17 mouse cellular contexts compared by ENCODE assay signal in genomic region chr6:55466301-55466761, GRCm38 (mm10). TPM values are rescaled to one million over a fixed set of nuclear protein-coding genes. Genes with fewer than 3 reads are reported as not detected.
DNase-seq lines count a peak whose midpoint lies in the region; ATAC-seq lines count a peak whose summit lies in the region.
"Had no signal": no experiment of that assay in that cellular context is flagged by ENCODE, and none has a peak within 500 bp of the region (broad histone marks: within the 10 kb centered on the region; RNA-seq: fewer than 3 reads in every experiment).

No protein-coding gene starts in this region.

- peak; percentile 35 for ATAC-seq in forebrain, embryonic 16.5 days
- peak; percentile 47; the same call in 1 of the 2 replicates for ATAC-seq in neural tube, embryonic 14.5 days (ENCODE audit: low read depth)
- ATAC-seq: inflammation-experienced regulatory T-cells, adult 6 months; lung, postnatal 0 days had no signal

- H3K27ac ChIP-seq in forebrain, embryonic 16.5 days (ENCODE audit: low read length): no peak overlapping the region
- H3K27ac ChIP-seq in neural tube, embryonic 14.5 days (ENCODE audit: low read depth, low read length): no peak overlapping the region
- H3K27ac ChIP-seq: liver, embryonic 13.5 days had no signal

- no peak overlapping the region for H3K9ac ChIP-seq in forebrain, embryonic 16.5 days (replicated peaks; ENCODE audit: low read depth, low read length)
- no peak overlapping the region for H3K9ac ChIP-seq in neural tube, embryonic 14.5 days (replicated peaks; ENCODE audit: low read depth, low read length)
- H3K9ac ChIP-seq: liver, embryonic 13.5 days had no signal

- H3K4me3 ChIP-seq in forebrain, embryonic 16.5 days (replicated peaks; ENCODE audit: low read length): no peak overlapping the region
- no peak overlapping the region for H3K4me3 ChIP-seq in neural tube, embryonic 14.5 days (ENCODE audit: low read depth, low read length)
- H3K4me3 ChIP-seq: liver, embryonic 13.5 days had no signal

- H3K36me3 ChIP-seq in forebrain, embryonic 16.5 days (ENCODE audit: control insufficient read depth, insufficient read depth): peaks cover 2% of the 10 kb centered on the region
- peaks cover 13% of the 10 kb centered on the region for H3K36me3 ChIP-seq in neural tube, embryonic 14.5 days (ENCODE audit: control insufficient read depth, insufficient read depth, low read length)
- H3K36me3 ChIP-seq: liver, embryonic 13.5 days had no signal

- H3K4me1 ChIP-seq in forebrain, embryonic 16.5 days (replicated peaks; ENCODE audit: control insufficient read depth, insufficient read depth, low read length): peaks cover 5% of the 10 kb centered on the region; the same call in 1 of the 2 replicates
- 0 out of 2 replicates have a peak, but pooled peaks cover 2% of the 10 kb centered on the region for H3K4me1 ChIP-seq in neural tube, embryonic 14.5 days (ENCODE audit: control insufficient read depth, insufficient read depth, low read length)
- H3K4me1 ChIP-seq: liver, embryonic 13.5 days had no signal

- no peaks in the 10 kb centered on the region for H3K9me3 ChIP-seq in forebrain, embryonic 16.5 days (ENCODE audit: control insufficient read depth, low read length)
- H3K9me3 ChIP-seq in neural tube, embryonic 14.5 days (ENCODE audit: control insufficient read depth, low read length): no peaks in the 10 kb centered on the region
- H3K9me3 ChIP-seq: liver, embryonic 13.5 days had no signal

- no peak overlapping the region for H3K4me2 ChIP-seq in forebrain, embryonic 16.5 days (ENCODE audit: low read length)
- H3K4me2 ChIP-seq in neural tube, embryonic 14.5 days (ENCODE audit: low read depth, low read length): no peak overlapping the region
- H3K4me2 ChIP-seq: liver, embryonic 13.5 days had no signal

- intact Hi-C loops in gastrocnemius, postnatal 36 days (cut with DNase I): no loop called here

- DNase-seq in embryo, embryonic 10 days (ENCODE audit: low spot score): peak; percentile 57
- no peak for DNase-seq in embryo, embryonic 9.5 days (ENCODE audit: extremely low spot score)
- peak; percentile 16 for DNase-seq in mesoderm, embryonic 11.5 days (ENCODE audit: low read depth, low spot score)
- no peak for DNase-seq in cerebellum, adult 9-11 months
- no peak for DNase-seq in gastrocnemius, postnatal 36 days
- DNase-seq in MN1 (ENCODE audit: low spot score): no peak
- DNase-seq: adrenal gland, postnatal 10 days; cerebellum, postnatal 10 days; gastrocnemius, postnatal 25 days; kidney, postnatal 10 days; liver, embryonic 13.5 days; thymus, postnatal 14 days had no signal

- no peaks in the 10 kb centered on the region for H3K27me3 ChIP-seq in forebrain, embryonic 16.5 days (replicated peaks; ENCODE audit: control insufficient read depth, insufficient read depth, low read length)
- H3K27me3 ChIP-seq in neural tube, embryonic 14.5 days (ENCODE audit: control insufficient read depth, insufficient read depth, low read length): no peaks in the 10 kb centered on the region

RNA-seq across cellular contexts. Expression of gene Adcyap1r1, which starts 14.6 kb away (rescaled TPM):
- polyA plus RNA-seq in forebrain, embryonic 16.5 days (2015; fragmentation: Nextera tagmentation; extraction: Ambion mirVana): 33.8 and 37.9 TPM in 2 replicates
- polyA plus RNA-seq in neural tube, embryonic 14.5 days (2014; fragmentation: Nextera tagmentation; extraction: Ambion mirVana): 70.7 and 79.3 TPM in 2 replicates
- 1 to 10 TPM in 1 of 2 experiments, under 1 TPM in 1; 0.86 to 1.6 TPM for total RNA-seq in gastrocnemius, postnatal 36 days (2021)
- total RNA-seq: CH12.LX had no signal
- polyA plus RNA-seq: inflammation-experienced regulatory T-cells, adult 6 months had no signal

Comparison
In these comparisons a context has a peak if more than half of its experiments do, and no peak if none do; other contexts are left out.
1. DNase-seq: peak in embryo, embryonic 10 days (single experiment) and mesoderm, embryonic 11.5 days (single experiment); none in embryo, embryonic 9.5 days (single experiment), cerebellum, adult 9-11 months (single experiment), gastrocnemius, postnatal 36 days (0 of 2) and MN1 (single experiment).